Mouse (Mus musculus): Measurements from ENCODE around the gene Lipc.

DNA sequence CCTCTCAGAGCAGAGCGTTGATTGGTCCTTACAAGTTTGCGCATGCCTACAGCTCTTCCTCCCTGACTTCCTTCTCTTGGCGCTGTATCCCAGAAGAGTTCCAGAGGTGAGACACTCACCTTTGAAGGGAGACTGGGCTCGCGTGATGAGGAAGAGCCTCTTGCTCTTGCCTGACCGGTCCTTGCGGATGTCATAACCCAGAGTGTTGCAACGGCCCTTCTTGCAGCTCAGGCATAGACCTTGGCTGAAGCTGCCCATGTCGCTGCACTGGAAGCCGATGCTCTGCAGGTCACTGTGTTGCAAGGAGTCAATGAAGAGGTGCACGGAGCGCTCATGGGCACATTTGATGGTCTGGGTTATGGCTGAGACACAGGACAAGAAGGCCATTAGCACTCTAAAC is 139.5 kb downstream of the Lipc start:
- TF ChIP-seq CTCF (IDR thresholded peaks at IDR 0.05): no peak
- no peak for TF ChIP-seq POLR2A (IDR thresholded peaks at IDR 0.05; ENCODE audit: insufficient read depth, low read depth, low read length)
- TF ChIP-seq EP300 (IDR thresholded peaks at IDR 0.05; ENCODE audit: insufficient read depth, low read depth, low read length): no peak
